Mouse (Mus musculus): ENCODE measurements at regions not wholly inside any gene's neighbourhood (a gene's known extent, or its start where the extent isn't known, plus 50 kb on each side); places are given as distances from the start of the nearest gene placed in this dataset.

DNA sequence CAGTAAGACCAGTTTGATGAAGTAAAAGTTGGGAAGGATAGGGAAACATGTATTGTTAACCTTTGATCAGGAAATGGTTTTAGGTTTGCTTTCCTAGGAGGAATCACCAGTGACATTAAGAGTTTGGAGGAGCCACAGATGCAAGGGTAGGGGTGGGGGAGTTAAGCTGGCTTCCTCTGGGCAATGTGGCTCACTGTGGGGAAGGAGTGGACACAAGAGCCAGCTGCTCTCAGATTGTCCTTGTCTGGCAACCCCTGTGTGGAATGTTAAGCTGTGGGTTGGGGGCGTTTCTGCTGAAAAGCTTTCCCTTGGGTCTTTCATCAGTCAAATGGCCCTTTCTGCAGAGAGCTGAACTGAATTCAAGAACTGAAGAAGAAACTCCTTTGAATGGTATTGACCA lies 251.1 kb upstream of the Sox11 start:
- TF ChIP-seq USF1 (IDR thresholded peaks at IDR 0.05; ENCODE audit: low read depth) (no peak), CTCF (IDR thresholded peaks at IDR 0.05; ENCODE audit: control insufficient read depth, insufficient read depth, insufficient read length) (no peak), FOSL1 (IDR thresholded peaks at IDR 0.05; ENCODE audit: insufficient read depth, low read length, poor library complexity, severe bottlenecking) (no peak)
